Comparison of ENCODE assay signal across 14 mouse cellular contexts in the genomic region with DNA sequence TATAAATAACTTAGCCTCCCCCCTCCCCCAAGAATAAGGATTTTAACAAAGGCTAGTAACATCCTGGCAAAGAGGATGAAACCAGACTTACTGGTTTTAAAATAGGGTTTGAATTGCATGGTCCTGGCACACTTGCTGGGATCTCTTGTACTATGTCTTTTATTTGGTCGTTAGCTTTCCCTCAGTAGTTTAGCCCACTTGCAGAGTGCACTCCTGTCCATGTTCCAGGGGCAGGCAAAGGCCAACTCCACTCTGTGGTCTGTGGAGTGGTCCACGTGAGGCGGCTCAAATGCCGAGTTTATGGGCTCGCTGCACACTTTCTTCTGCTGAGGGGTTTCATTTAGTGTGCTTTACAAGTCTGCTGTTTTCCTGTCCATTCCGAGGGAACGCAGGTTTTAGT. TPM values are rescaled to one million over a fixed set of nuclear protein-coding genes. Genes with fewer than 3 reads are reported as not detected.
A peak's percentile ranks its signal among the peaks of the same experiment; 100 is the strongest.
DNase-seq lines count a peak whose midpoint lies in the region; ATAC-seq and TF ChIP-seq lines count a peak whose summit lies in the region.
"Had no signal": no experiment of that assay in that cellular context is flagged by ENCODE, and none has a peak within 500 bp of the region (broad histone marks: within the 10 kb centered on the region; RNA-seq: fewer than 3 reads in every experiment).

No protein-coding gene starts in this region.

- H3K4me1 ChIP-seq in heart, embryonic 16.5 days (ENCODE audit: control insufficient read depth, insufficient read depth, low read length): peaks cover 31% of the 10 kb centered on the region
- peaks cover 18% of the 10 kb centered on the region for H3K4me1 ChIP-seq in stomach, embryonic 16.5 days (ENCODE audit: control insufficient read depth, insufficient read depth, low read length)
- 0 out of 2 replicates have a peak, but pooled peaks cover 4% of the 10 kb centered on the region for H3K4me1 ChIP-seq in stomach, postnatal 0 days (replicated peaks; ENCODE audit: control insufficient read depth, insufficient read depth)

- no peak for TF ChIP-seq EP300 in stomach, postnatal 0 days (optimal IDR thresholded peaks at IDR 0.05)

- H3K36me3 ChIP-seq in heart, embryonic 16.5 days (ENCODE audit: control insufficient read depth, insufficient read depth): peaks cover 15% of the 10 kb centered on the region
- peaks cover 10% of the 10 kb centered on the region; the same call in 1 of the 2 replicates for H3K36me3 ChIP-seq in stomach, embryonic 16.5 days (ENCODE audit: control insufficient read depth, insufficient read depth, low read length)
- H3K36me3 ChIP-seq in stomach, postnatal 0 days (ENCODE audit: control insufficient read depth, insufficient read depth, low read length): peaks cover 10% of the 10 kb centered on the region

- no peaks in the 10 kb centered on the region for H3K27me3 ChIP-seq in heart, embryonic 16.5 days (ENCODE audit: control insufficient read depth, insufficient read depth, low read length)
- H3K27me3 ChIP-seq in stomach, embryonic 16.5 days (ENCODE audit: control insufficient read depth, insufficient read depth, low read length): no peaks in the 10 kb centered on the region
- H3K27me3 ChIP-seq in stomach, postnatal 0 days (ENCODE audit: control insufficient read depth, insufficient read depth, low read length): no peaks in the 10 kb centered on the region
- H3K27me3 ChIP-seq: lung, embryonic 15.5 days had no signal

- no peak overlapping the region for H3K4me3 ChIP-seq in heart, embryonic 16.5 days (ENCODE audit: low read length)
- no peak overlapping the region for H3K4me3 ChIP-seq in stomach, embryonic 16.5 days (replicated peaks; ENCODE audit: low read length)
- H3K4me3 ChIP-seq in stomach, postnatal 0 days (ENCODE audit: low read depth, low read length): no peak overlapping the region
- H3K4me3 ChIP-seq: forebrain, embryonic 10.5 days; lung, embryonic 15.5 days; midbrain, embryonic 10.5 days; myocyte had no signal

- no peak for DNase-seq in heart, postnatal 14 days
- no peak for DNase-seq in stomach, postnatal 0 days (ENCODE audit: low spot score)
- DNase-seq in lung, adult 18-20 months: peak; percentile 56 to 70
- DNase-seq in left cerebral cortex, adult 8-10 months (ENCODE audit: low spot score in 2 of 2): no peak
- DNase-seq in right cerebral cortex, adult 18-20 months: no peak
- DNase-seq: cerebellum, postnatal 14 days; heart, postnatal 10 days; right cerebral cortex, postnatal 14 days had no signal

- intact Hi-C loops in heart, postnatal 14 days (cut with DNase I): loop anchor here (5.0 kb wide), 2 partner anchors 102 to 122 kb away; a partner anchor contains a TSS

- 0 out of 2 replicates have a peak overlapping the region, but pooled peaks have one; percentile 11 for H3K9ac ChIP-seq in heart, embryonic 16.5 days (ENCODE audit: low read length)
- 0 out of 2 replicates have a peak overlapping the region, but pooled peaks have one; percentile 24 for H3K9ac ChIP-seq in stomach, embryonic 16.5 days (ENCODE audit: low read length)
- no peak overlapping the region for H3K9ac ChIP-seq in stomach, postnatal 0 days (ENCODE audit: low read length)
- H3K9ac ChIP-seq: lung, embryonic 15.5 days had no signal

- no peaks in the 10 kb centered on the region for H3K9me3 ChIP-seq in heart, embryonic 16.5 days (replicated peaks; ENCODE audit: control insufficient read depth, low read length)
- H3K9me3 ChIP-seq in stomach, embryonic 16.5 days (replicated peaks; ENCODE audit: control insufficient read depth, low read length): no peaks in the 10 kb centered on the region
- no peaks in the 10 kb centered on the region for H3K9me3 ChIP-seq in stomach, postnatal 0 days (ENCODE audit: control insufficient read depth, low read length)
- H3K9me3 ChIP-seq: forebrain, embryonic 10.5 days; lung, embryonic 15.5 days; midbrain, embryonic 10.5 days had no signal

- no peak for ATAC-seq in heart, embryonic 16.5 days (replicated peaks; ENCODE audit: extremely low read depth, insufficient read depth, low FRiP score)
- ATAC-seq in stomach, embryonic 16.5 days (ENCODE audit: insufficient read depth, low FRiP score): no peak
- ATAC-seq in stomach, postnatal 0 days (ENCODE audit: low FRiP score, low TSS enrichment): no peak

- WGBS in heart, embryonic 16.5 days: 63% methylated on average over 7 of the region's 7 CpGs
- 77% methylated on average over 7 of the region's 7 CpGs for whole genome bisulfite sequencing in stomach, embryonic 16.5 days
- 64% methylated on average over 7 of the region's 7 CpGs for WGBS in stomach, postnatal 0 days

- H3K27ac ChIP-seq in heart, embryonic 16.5 days (ENCODE audit: low read length): no peak overlapping the region
- H3K27ac ChIP-seq in stomach, embryonic 16.5 days (ENCODE audit: low read length): no peak overlapping the region
- H3K27ac ChIP-seq in stomach, postnatal 0 days (replicated peaks): no peak overlapping the region
- H3K27ac ChIP-seq: forebrain, embryonic 10.5 days; lung, embryonic 15.5 days; midbrain, embryonic 10.5 days had no signal

- H3K4me2 ChIP-seq in heart, embryonic 16.5 days (ENCODE audit: low read depth, low read length): no peak overlapping the region
- H3K4me2 ChIP-seq in stomach, embryonic 16.5 days (ENCODE audit: low read depth, low read length): no peak overlapping the region
- H3K4me2 ChIP-seq in stomach, postnatal 0 days (replicated peaks; ENCODE audit: low read depth): no peak overlapping the region

- TF ChIP-seq CTCF in stomach, postnatal 0 days (IDR thresholded peaks at IDR 0.05; ENCODE audit: low read depth): no peak

RNA-seq across cellular contexts. Expression of a gene that starts 3.2 kb away (rescaled TPM):
- polyA plus RNA-seq in heart, embryonic 16.5 days (2015; fragmentation: Nextera tagmentation; extraction: Ambion mirVana): 17.6 and 18.8 TPM in 2 replicates
- total RNA-seq in heart, postnatal 14 days (2021): 10 to 100 TPM; 15.1 to 15.3 TPM
- polyA plus RNA-seq in stomach, embryonic 16.5 days (2015; fragmentation: Nextera tagmentation; extraction: Ambion mirVana): 26.4 and 27.4 TPM in 2 replicates
- 9.5 and 9.9 TPM in 2 replicates for polyA plus RNA-seq in stomach, postnatal 0 days (2015; fragmentation: Nextera tagmentation; extraction: Ambion mirVana)
- total RNA-seq in left cerebral cortex, adult 8-10 months (2022): 10 to 100 TPM; 15.8 to 20.0 (median 19.7) TPM

RNA-seq across cellular contexts. Expression of a gene that starts 4.3 kb away (rescaled TPM):
- 126 and 130 TPM in 2 replicates for polyA plus RNA-seq in heart, embryonic 16.5 days (2015; fragmentation: Nextera tagmentation; extraction: Ambion mirVana)
- total RNA-seq in heart, postnatal 14 days (2021): 100 to 1,000 TPM; 104 to 108 TPM
- 135 and 146 TPM in 2 replicates for polyA plus RNA-seq in stomach, embryonic 16.5 days (2015; fragmentation: Nextera tagmentation; extraction: Ambion mirVana)
- 90.1 and 94.7 TPM in 2 replicates for polyA plus RNA-seq in stomach, postnatal 0 days (2015; fragmentation: Nextera tagmentation; extraction: Ambion mirVana)
- total RNA-seq in left cerebral cortex, adult 8-10 months (2022): 100 to 1,000 TPM; 192 to 205 (median 199) TPM

RNA-seq across cellular contexts. Expression of a gene that starts 49.8 kb away (rescaled TPM):
- 1.1 and 1.2 TPM in 2 replicates for polyA plus RNA-seq in heart, embryonic 16.5 days (2015; fragmentation: Nextera tagmentation; extraction: Ambion mirVana)
- total RNA-seq in heart, postnatal 14 days (2021): under 1 TPM; 0.22 to 0.48 TPM
- 1.7 and 1.8 TPM in 2 replicates for polyA plus RNA-seq in stomach, embryonic 16.5 days (2015; fragmentation: Nextera tagmentation; extraction: Ambion mirVana)
- polyA plus RNA-seq in stomach, postnatal 0 days (2015; fragmentation: Nextera tagmentation; extraction: Ambion mirVana): 1.6 and 1.7 TPM in 2 replicates
- 1 to 10 TPM in 3 of 4 experiments, under 1 TPM in 1; 0.36 to 1.5 (median 1.0) TPM for total RNA-seq in left cerebral cortex, adult 8-10 months (2022)

RNA-seq across cellular contexts. Expression of a gene that starts 59.0 kb away (rescaled TPM):
- 6.0 TPM in 2 replicates for polyA plus RNA-seq in heart, embryonic 16.5 days (2015; fragmentation: Nextera tagmentation; extraction: Ambion mirVana)
- total RNA-seq in heart, postnatal 14 days (2021): 1 to 10 TPM; 2.9 to 3.6 TPM
- polyA plus RNA-seq in stomach, embryonic 16.5 days (2015; fragmentation: Nextera tagmentation; extraction: Ambion mirVana): 13.8 and 16.8 TPM in 2 replicates
- polyA plus RNA-seq in stomach, postnatal 0 days (2015; fragmentation: Nextera tagmentation; extraction: Ambion mirVana): 5.3 and 7.7 TPM in 2 replicates
- 10 to 100 TPM; 28.9 to 29.9 (median 29.5) TPM for total RNA-seq in left cerebral cortex, adult 8-10 months (2022)

Comparison
In these comparisons a context has a peak if more than half of its experiments do, and no peak if none do; other contexts are left out.
1. DNase-seq: peak in lung, adult 18-20 months (2 of 2); none in heart, postnatal 14 days (0 of 2), stomach, postnatal 0 days (single experiment), left cerebral cortex, adult 8-10 months (0 of 2) and right cerebral cortex, adult 18-20 months (single experiment).